Mouse (Mus musculus) cortical plate, adult 2 months (tissue): Measurements from ENCODE around the gene Fen1. TPM values are rescaled to one million over a fixed set of nuclear protein-coding genes. Genes with fewer than 3 reads are reported as not detected.

Source experiments
- H3K27ac ChIP-seq: fragments of 200-500 bp; 2 replicates; pipeline ENCODE4 v1.5.1; 2012; ENCODE audit warnings: low read length, control low read depth, inconsistent platforms; ENCODE audit not compliant: insufficient read depth
- H3K4me1 ChIP-seq: fragments of 200-500 bp; 2 replicates; pipeline ENCODE4 v1.6.1; 2011; ENCODE audit warnings: low read length; ENCODE audit not compliant: control insufficient read depth, insufficient read depth
- H3K4me3 ChIP-seq: fragments of 200-500 bp; 2 replicates; pipeline ENCODE4 v1.5.1; 2011; ENCODE audit warnings: mild to moderate bottlenecking, low read length, control low read depth; ENCODE audit not compliant: insufficient read depth
- CTCF ChIP-seq: fragments of 200-500 bp; IDR thresholded peaks from 2 replicates; pipeline ENCODE4 v1.5.1; 2011; ENCODE audit warnings: mild to moderate bottlenecking, control low read depth, low read length; ENCODE audit not compliant: insufficient read depth; ENCODE audit errors: extremely low read depth
- POLR2A ChIP-seq: fragments of 200-500 bp; IDR thresholded peaks from 2 replicates; pipeline ENCODE4 v1.6.1; 2011; ENCODE audit warnings: mild to moderate bottlenecking, low read length, control low read depth; ENCODE audit not compliant: insufficient read depth; ENCODE audit errors: extremely low read depth
- polyA plus RNA-seq: library from polyadenylated mRNA; depleted of rRNA; stranded (reverse); fragments of >200 nt; gene quantifications from 2 replicates; pipeline ENCODE4 v1.2.3, GENCODE M21; 2012; rRNA removed

Gene Fen1
- polyA plus RNA-seq, 1 experiment, result 12.5 TPM

- TF ChIP-seq POLR2A, result no peak
- TF ChIP-seq CTCF, result no peak
- no peak overlapping the region for H3K4me3 ChIP-seq
- no peak overlapping the region for H3K27ac ChIP-seq
- H3K4me1 ChIP-seq, result peaks cover 5% of the 10 kb centered on the region
Measured at GRCm38 (mm10) chr19:10149189-10149588, 54.8 kb downstream of the Fen1 start.

Other genes with a start within 250 kb of the Fen1 start
- gene Fth1, start 223.6 kb downstream of the Fen1 start, polyA plus RNA-seq, result 5,395 and 6,156 TPM in 2 replicates
- 0.98 and 1.1 TPM in 2 replicates for gene Best1, start 202.5 kb downstream of the Fen1 start, polyA plus RNA-seq
- 12.9 and 13.6 TPM in 2 replicates for gene Rab3il1, start 202.5 kb downstream of the Fen1 start, polyA plus RNA-seq
- 44.5 and 44.6 TPM in 2 replicates for gene Fads3, start 162.6 kb downstream of the Fen1 start, polyA plus RNA-seq
- 159 and 163 TPM in 2 replicates for gene Fads2, start 102.4 kb downstream of the Fen1 start, polyA plus RNA-seq
- gene Fads1, start 21.3 kb downstream of the Fen1 start, polyA plus RNA-seq, result 195 and 212 TPM in 2 replicates
- gene Tmem258, start 155 bp downstream of the Fen1 start, polyA plus RNA-seq, result 51.0 and 60.1 TPM in 2 replicates
- 21.0 and 26.4 TPM in 2 replicates for gene Myrf, start 36.6 kb upstream of the Fen1 start, polyA plus RNA-seq
- 69.9 and 75.1 TPM in 2 replicates for gene Dagla, start 100.7 kb upstream of the Fen1 start, polyA plus RNA-seq
- gene Syt7, start 184.9 kb upstream of the Fen1 start, polyA plus RNA-seq, result 213 and 252 TPM in 2 replicates